Mouse (Mus musculus) CH12.LX (cell line): Measurements from ENCODE around the gene Atg10. TPM values are rescaled to one million over a fixed set of nuclear protein-coding genes. Genes with fewer than 3 reads are reported as not detected.

ENCODE experiments used
- DNase-seq: peaks from one replicate; pipeline ENCODE4 v3.0.0-alpha.2; 2013; ENCODE audit errors: extremely low read depth
- H3K27ac ChIP-seq: 2 replicates; pipeline ENCODE4 v1.5.1; 2012; ENCODE audit warnings: low read depth, mild to moderate bottlenecking, control low read depth, moderate library complexity; ENCODE audit not compliant: insufficient read depth
- H3K27me3 ChIP-seq: replicated peaks from 2 replicates; pipeline ENCODE3; 2012; ENCODE audit warnings: inconsistent platforms
- H3K36me3 ChIP-seq, 2 experiments: replicated peaks in 1 of 2; 2 replicates each; pipeline versions ENCODE3 to v1.6.1; 2012; ENCODE audit warnings: inconsistent platforms in 1 of 2, low read length in 1 of 2, mild to moderate bottlenecking in 1 of 2, mixed read lengths in 1 of 2, moderate library complexity in 1 of 2; ENCODE audit not compliant: control insufficient read depth in 1 of 2, insufficient read depth in 1 of 2
- H3K4me1 ChIP-seq, 2 experiments: 2 replicates each; pipeline ENCODE4 v1.6.1; 2012; ENCODE audit warnings: inconsistent platforms in 1 of 2, moderate library complexity in 1 of 2; ENCODE audit not compliant: insufficient read depth in 2 of 2, control insufficient read depth in 1 of 2
- H3K4me2 ChIP-seq: 2 replicates; pipeline ENCODE4 v1.6.1; 2012; ENCODE audit warnings: low read depth, mild to moderate bottlenecking, control low read depth; ENCODE audit not compliant: poor library complexity, insufficient read depth, severe bottlenecking
- H3K4me3 ChIP-seq, 3 experiments: fragments of 150-350 bp in 1 of 3; sonication (generic) in 1 of 3; replicated peaks in 1 of 3; 2 replicates each; pipeline versions ENCODE3 to v1.5.1; 2011 to 2012; ENCODE audit warnings: low read depth in 2 of 3, low read length in 2 of 3, mild to moderate bottlenecking in 2 of 3, moderate library complexity in 2 of 3, control low read depth in 1 of 3, improper control_type of control experiment in 1 of 3, inconsistent platforms in 1 of 3, mixed read lengths in 1 of 3; ENCODE audit not compliant: poor library complexity in 1 of 3
- H3K79me2 ChIP-seq: replicated peaks from 2 replicates; pipeline ENCODE4 v1.6.1; 2012; ENCODE audit warnings: mild to moderate bottlenecking, moderate library complexity; ENCODE audit not compliant: control insufficient read depth, poor library complexity, insufficient read depth, severe bottlenecking; ENCODE audit errors: extremely low read depth
- H3K9ac ChIP-seq: 2 replicates; pipeline ENCODE4 v1.6.1; 2012; ENCODE audit warnings: low read depth, mild to moderate bottlenecking, control low read depth, moderate library complexity; ENCODE audit not compliant: insufficient read depth
- H3K9me3 ChIP-seq: replicated peaks from 2 replicates; pipeline ENCODE3; 2012; ENCODE audit warnings: low read length, inconsistent platforms, mixed read lengths
- CHD2 ChIP-seq: IDR thresholded peaks from 2 replicates; pipeline ENCODE4 v1.6.1; 2011; ENCODE audit warnings: low read length, improper control_type of control experiment
- E2F4 ChIP-seq: IDR thresholded peaks from 2 replicates; pipeline ENCODE4 v1.6.1; 2011; ENCODE audit warnings: low read depth, low read length, improper control_type of control experiment; ENCODE audit not compliant: insufficient replicate concordance
- ELF1 ChIP-seq: IDR thresholded peaks from 2 replicates; pipeline ENCODE4 v1.6.1; 2014; ENCODE audit warnings: low read depth, mild to moderate bottlenecking, inconsistent platforms, low read length, improper control_type of control experiment
- GABPA ChIP-seq: IDR thresholded peaks from 2 replicates; pipeline ENCODE4 v1.6.1; 2012; ENCODE audit warnings: low read depth, low read length, improper control_type of control experiment, inconsistent platforms; ENCODE audit not compliant: insufficient replicate concordance
- IRF4 ChIP-seq: IDR thresholded peaks from 2 replicates; pipeline ENCODE4 v1.6.1; 2014; ENCODE audit warnings: low read depth, mild to moderate bottlenecking, inconsistent platforms, low read length, improper control_type of control experiment
- JUN ChIP-seq: IDR thresholded peaks from 2 replicates; pipeline ENCODE4 v1.6.1; 2011; ENCODE audit warnings: low read depth, mild to moderate bottlenecking, low read length, improper control_type of control experiment, moderate library complexity; ENCODE audit not compliant: insufficient read depth
- JUND ChIP-seq: conservative IDR thresholded peaks from 2 replicates; pipeline ENCODE4 v1.6.1; 2011; ENCODE audit warnings: low read depth, low read length, improper control_type of control experiment
- KAT2A ChIP-seq: IDR thresholded peaks from 2 replicates; pipeline ENCODE4 v1.6.1; 2012; ENCODE audit warnings: low read length, improper control_type of control experiment, inconsistent platforms; ENCODE audit not compliant: insufficient replicate concordance
- MAZ ChIP-seq: IDR thresholded peaks from 2 replicates; pipeline ENCODE4 v1.6.1; 2012; ENCODE audit warnings: low read depth, mild to moderate bottlenecking, inconsistent platforms, low read length, improper control_type of control experiment, moderate library complexity
- MEF2A ChIP-seq: IDR thresholded peaks from 2 replicates; pipeline ENCODE4 v1.6.1; 2014; ENCODE audit warnings: low read depth, mild to moderate bottlenecking, inconsistent platforms, low read length, improper control_type of control experiment, borderline replicate concordance
- MXI1 ChIP-seq: IDR thresholded peaks from 2 replicates; pipeline ENCODE4 v1.6.1; 2011; ENCODE audit warnings: mild to moderate bottlenecking, low read depth, low read length, improper control_type of control experiment
- MYC ChIP-seq: IDR thresholded peaks from 2 replicates; pipeline ENCODE4 v1.6.1; 2011; ENCODE audit warnings: low read depth, mild to moderate bottlenecking, improper control_type of control experiment, low read length
- NELFE ChIP-seq: IDR thresholded peaks from 2 replicates; pipeline ENCODE4 v1.6.1; 2011; ENCODE audit warnings: low read depth, low read length, improper control_type of control experiment
- POLR2A ChIP-seq: IDR thresholded peaks from 2 replicates; pipeline ENCODE4 v1.6.1; 2011; ENCODE audit warnings: low read depth, mild to moderate bottlenecking, improper control_type of control experiment, low read length
- POLR2AphosphoS2 ChIP-seq: IDR thresholded peaks from 2 replicates; pipeline ENCODE4 v1.6.1; 2011; ENCODE audit warnings: low read depth, low read length, improper control_type of control experiment
- RCOR1 ChIP-seq: conservative IDR thresholded peaks from 2 replicates; pipeline ENCODE4 v1.6.1; 2012; ENCODE audit warnings: low read depth, mild to moderate bottlenecking, inconsistent platforms, low read length, improper control_type of control experiment
- SMC3 ChIP-seq: IDR thresholded peaks from 2 replicates; pipeline ENCODE4 v1.6.1; 2011; ENCODE audit warnings: low read depth, low read length, improper control_type of control experiment
- TBP ChIP-seq: conservative IDR thresholded peaks from 2 replicates; pipeline ENCODE4 v1.6.1; 2011; ENCODE audit warnings: low read depth, low read length, improper control_type of control experiment
- TCF12 ChIP-seq: IDR thresholded peaks from 2 replicates; pipeline ENCODE4 v1.6.1; 2014; ENCODE audit warnings: low read depth, mild to moderate bottlenecking, inconsistent platforms, low read length, improper control_type of control experiment
- UBTF ChIP-seq: IDR thresholded peaks from 2 replicates; pipeline ENCODE4 v1.6.1; 2012; ENCODE audit warnings: low read depth, mild to moderate bottlenecking, inconsistent platforms, low read length, improper control_type of control experiment, moderate library complexity
- USF1 ChIP-seq: IDR thresholded peaks from 2 replicates; pipeline ENCODE4 v1.6.1; 2014; ENCODE audit warnings: low read depth, mild to moderate bottlenecking, inconsistent platforms, low read length, improper control_type of control experiment
- USF2 ChIP-seq: conservative IDR thresholded peaks from 2 replicates; pipeline ENCODE4 v1.6.1; 2011; ENCODE audit warnings: low read depth, low read length, improper control_type of control experiment
- ZKSCAN1 ChIP-seq: IDR thresholded peaks from 2 replicates; pipeline ENCODE4 v1.6.1; 2012; ENCODE audit warnings: low read depth, inconsistent platforms, low read length, improper control_type of control experiment, borderline replicate concordance
- ZMIZ1 ChIP-seq: IDR thresholded peaks from 2 replicates; pipeline ENCODE4 v1.6.1; 2012; ENCODE audit warnings: low read depth, mild to moderate bottlenecking, inconsistent platforms, low read length, improper control_type of control experiment
- dilution Hi-C: fragments of 300-500 bp; cut with MboI; formaldehyde crosslinking; loops from 2 replicates; pipeline ENCODE4 v1.14.3; 2020; ENCODE audit warnings: low sequenced_read_pairs; ENCODE audit not compliant: extremely low pct_unique_long_range_greater_than_20kb, extremely low pct_ligation_motif_present
- in situ Hi-C: fragments of 300-500 bp; cut with MboI; formaldehyde crosslinking; loops from 3 replicates; pipeline ENCODE4 v1.14.3; 2019; ENCODE audit warnings: low sequenced_read_pairs, low pct_ligation_motif_present, low pct_unique_long_range_greater_than_20kb, mixed read lengths
- polyA plus RNA-seq: library from polyadenylated mRNA; unstranded; fragments of >175 nt; gene quantifications from 2 replicates; pipeline ENCODE4 v1.2.1, GENCODE M21; 2012; ENCODE audit warnings: low read depth; ENCODE audit not compliant: insufficient read length
- total RNA-seq, 2 experiments: library from RNA; depleted of rRNA; stranded (reverse); fragments of 300-350 nt in 1 of 2; fragments of >200 nt in 1 of 2; gene quantifications; 2 replicates each; pipeline ENCODE4 v1.2.3; 2012 to 2014

Atg10 gene
- total and polyA plus RNA-seq, 3 experiments: 3.4 to 7.2 (median 4.2) TPM

DNA sequence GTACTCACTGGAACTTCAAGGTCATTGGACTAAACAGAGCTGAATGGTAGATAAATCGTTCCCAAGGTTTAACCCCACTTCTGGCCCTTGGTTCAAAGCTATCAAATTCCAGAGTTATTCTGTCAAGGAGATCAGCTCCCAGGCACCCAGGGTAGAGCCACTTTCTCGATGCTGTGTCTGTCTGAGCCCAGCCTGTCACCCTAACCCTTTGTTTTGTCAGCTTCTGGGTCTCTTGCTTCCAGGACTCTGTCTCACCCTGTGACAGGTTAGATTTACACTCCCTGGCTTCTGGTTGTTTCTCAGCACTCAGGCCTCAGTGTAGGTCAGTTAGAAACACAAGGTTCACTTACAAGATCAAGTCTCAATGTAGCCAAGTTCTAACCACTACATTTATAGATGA, 22.7 kb upstream of the Atg10 start:
- dilution Hi-C loops (no loop called here), in situ Hi-C loops (no loop called here)
- Histone ChIP-seq H3K4me2 (no peak overlapping the region), H3K4me1 (peaks cover 0 to 3% of the 10 kb centered on the region in 2 experiments; a peak in 2 of 4 replicates), H3K9ac (no peak overlapping the region), H3K79me2 (no peaks in the 10 kb centered on the region)
- TF ChIP-seq POLR2AphosphoS2 (no peak), POLR2A (no peak), KAT2A (no peak), MYC (no peak), SMC3 (no peak), ZMIZ1 (no peak), IRF4 (no peak), GABPA (no peak), RCOR1 (no peak), TCF12 (no peak), NELFE (no peak), ELF1 (no peak), JUN (no peak), TBP (no peak)
- TF ChIP-seq, all 38 proteins: peak for 0
- H3K27me3 ChIP-seq: no peaks in the 10 kb centered on the region
- H3K4me3 ChIP-seq: no peak overlapping the region
- H3K9me3 ChIP-seq: no peaks in the 10 kb centered on the region
- DNase-seq: no peak
- no peaks in the 10 kb centered on the region for H3K36me3 ChIP-seq
- no peak overlapping the region for H3K27ac ChIP-seq

DNA sequence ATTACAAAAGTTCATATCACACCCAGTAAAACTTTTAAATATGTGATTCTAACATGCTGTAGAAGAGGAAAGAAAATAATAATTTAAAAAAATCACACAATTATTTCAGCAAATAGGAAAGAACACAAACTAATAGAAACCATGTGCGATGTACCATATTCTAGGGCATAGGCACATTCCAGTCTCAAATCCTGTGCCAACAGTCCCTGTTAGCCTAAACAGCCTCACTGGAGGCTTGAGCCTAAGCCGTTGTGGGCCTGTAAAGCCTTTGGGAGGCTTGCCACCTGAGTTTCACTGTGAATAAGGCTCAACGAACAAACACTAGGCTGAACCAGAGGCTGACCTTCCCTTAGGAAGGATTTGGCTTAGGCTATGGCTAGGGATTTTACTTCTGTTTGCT, 14.2 kb upstream of the Atg10 start:
- Histone ChIP-seq H3K4me1 (peaks cover 0 to 3% of the 10 kb centered on the region in 2 experiments; a peak in 2 of 4 replicates), H3K4me3 (no peak overlapping the region), H3K9me3 (no peaks in the 10 kb centered on the region), H3K79me2 (no peaks in the 10 kb centered on the region), H3K9ac (no peak overlapping the region), H3K27ac (no peak overlapping the region), H3K36me3 (no peaks in the 10 kb centered on the region), H3K4me2 (no peak overlapping the region), H3K27me3 (no peaks in the 10 kb centered on the region)
- dilution Hi-C loops (no loop called here), in situ Hi-C loops (no loop called here)
- DNase-seq: no peak
- TF ChIP-seq GABPA: no peak

DNA sequence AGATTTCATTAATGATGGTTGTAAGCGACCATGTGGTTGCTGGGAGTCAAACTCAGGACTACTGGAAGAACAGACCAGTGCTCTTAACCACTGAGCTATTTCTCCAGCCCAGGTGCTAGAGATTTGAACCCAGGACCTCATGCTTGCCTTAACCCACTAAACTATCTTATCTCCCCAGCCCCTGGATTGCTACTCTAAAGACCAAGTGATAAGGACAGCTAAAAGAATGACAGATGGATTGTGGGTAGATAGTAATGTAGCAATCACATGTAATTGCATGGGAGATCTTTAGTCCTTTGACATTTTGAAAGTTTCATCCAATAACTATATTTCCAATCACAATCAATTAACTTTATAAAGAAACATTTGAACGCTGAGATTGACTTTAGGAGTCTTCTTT, 13.1 kb upstream of the Atg10 start:
- Histone ChIP-seq H3K27me3 (no peaks in the 10 kb centered on the region), H3K4me2 (no peak overlapping the region), H3K4me3 (no peak overlapping the region), H3K9me3 (no peaks in the 10 kb centered on the region), H3K79me2 (no peaks in the 10 kb centered on the region), H3K36me3 (no peaks in the 10 kb centered on the region), H3K4me1 (peaks cover 0 to 1% of the 10 kb centered on the region in 2 experiments; a peak in 2 of 4 replicates), H3K9ac (no peak overlapping the region), H3K27ac (no peak overlapping the region)
- dilution Hi-C loops (no loop called here), in situ Hi-C loops (no loop called here)
- TF ChIP-seq MXI1: no peak
- no peak for TF ChIP-seq ZKSCAN1
- TF ChIP-seq MYC: no peak
- no peak for TF ChIP-seq JUN
- no peak for TF ChIP-seq USF1
- TF ChIP-seq CHD2: no peak
- no peak for TF ChIP-seq UBTF
- no peak for TF ChIP-seq RCOR1
- no peak for TF ChIP-seq MEF2A
- no peak for TF ChIP-seq USF2
- TF ChIP-seq JUND: no peak
- no peak for TF ChIP-seq MAZ
- no peak for TF ChIP-seq POLR2A
- no peak for TF ChIP-seq ELF1
- TF ChIP-seq E2F4: no peak
- no peak for TF ChIP-seq SMC3
- TF ChIP-seq NELFE: no peak
- no peak for DNase-seq
